Mouse (Mus musculus) lung, embryonic 16.5 days (tissue): ENCODE results near the gene Adamtsl4. TPM values are rescaled to one million over a fixed set of nuclear protein-coding genes. Genes with fewer than 3 reads are reported as not detected.

ENCODE experiments used
- ATAC-seq: fragments of 200-750 bp; cut with Nextera tagmentation; 2 replicates; pipeline ENCODE4 v1.8.0; 2017; ENCODE audit warnings: low read depth, mild to moderate bottlenecking, moderate library complexity
- H3K27ac ChIP-seq: fragments of 300-500 bp; sonication (generic); 2 replicates; pipeline ENCODE4 v1.5.1; 2014; ENCODE audit warnings: mild to moderate bottlenecking, control low read depth, low read length
- H3K27me3 ChIP-seq: fragments of 300-500 bp; sonication (generic); 2 replicates; pipeline ENCODE4 v1.6.1; 2014; ENCODE audit warnings: low read depth, low read length, mixed read lengths; ENCODE audit not compliant: control insufficient read depth, insufficient read depth
- H3K36me3 ChIP-seq: fragments of 300-500 bp; sonication (generic); 2 replicates; pipeline ENCODE4 v1.6.1; 2014; ENCODE audit warnings: low read length; ENCODE audit not compliant: control insufficient read depth, insufficient read depth
- H3K4me1 ChIP-seq: fragments of 300-500 bp; sonication (generic); replicated peaks from 2 replicates; pipeline ENCODE4 v1.6.1; 2014; ENCODE audit warnings: low read length, mixed read lengths; ENCODE audit not compliant: control insufficient read depth, insufficient read depth
- H3K4me2 ChIP-seq: fragments of 300-500 bp; sonication (generic); 2 replicates; pipeline ENCODE4 v1.6.1; 2014; ENCODE audit warnings: low read depth, low read length, control low read depth
- H3K4me3 ChIP-seq: fragments of 300-500 bp; sonication (generic); 2 replicates; pipeline ENCODE4 v1.5.1; 2014; ENCODE audit warnings: mild to moderate bottlenecking, low read length, control low read depth
- H3K9ac ChIP-seq: fragments of 300-500 bp; sonication (generic); 2 replicates; pipeline ENCODE4 v1.6.1; 2014; ENCODE audit warnings: low read length, control low read depth
- H3K9me3 ChIP-seq: fragments of 300-500 bp; sonication (generic); 2 replicates; pipeline ENCODE4 v1.6.1; 2016; ENCODE audit warnings: low read length; ENCODE audit not compliant: control insufficient read depth
- WGBS: fragments of 180-500 bp; shearing (Covaris S2); extraction: QIAGEN DNeasy Blood & Tissue Kit; methylation state at CpG from one replicate; pipeline ENCODE4 v1.1.7; 2014; 5-methylcytosine and 5-hydroxymethylcytosine counted together
- polyA plus RNA-seq: library from polyadenylated mRNA; unstranded; fragments of >200 nt; fragmentation: Nextera tagmentation; extraction: Ambion mirVana; gene quantifications from 2 replicates; pipeline ENCODE4 v1.2.1, GENCODE M21; 2015

Adamtsl4 gene
- polyA plus RNA-seq, 1 experiment from 2014 or later, result 5.5 TPM

DNA sequence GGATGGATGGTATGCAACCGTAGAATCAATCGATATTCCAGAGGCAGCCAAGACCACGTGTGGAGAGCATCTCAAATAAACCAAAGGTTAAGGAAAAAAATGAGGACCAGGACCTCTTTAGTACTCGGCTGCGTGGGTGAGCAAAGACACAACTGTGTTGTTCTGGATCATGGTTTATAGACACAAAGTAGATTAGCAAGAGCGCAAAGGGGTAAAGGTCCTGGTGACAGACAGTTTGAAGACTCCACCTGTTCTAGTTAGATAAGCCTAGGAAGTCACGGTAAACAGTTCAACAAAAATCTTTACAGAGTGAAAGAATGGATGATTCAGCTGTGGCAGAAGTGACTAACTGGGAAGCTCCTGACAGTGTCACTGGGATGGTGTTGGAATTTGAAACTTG is 44.6 kb downstream of the Adamtsl4 start:
- no peak overlapping the region for H3K9ac ChIP-seq
- no peak overlapping the region for H3K4me3 ChIP-seq
- H3K4me2 ChIP-seq, result no peak overlapping the region
- WGBS, result 67% methylated on average over 7 of the region's 7 CpGs
- no peak for ATAC-seq
- no peaks in the 10 kb centered on the region for H3K27me3 ChIP-seq
- no peak overlapping the region for H3K27ac ChIP-seq
- H3K36me3 ChIP-seq, result no peaks in the 10 kb centered on the region
- H3K9me3 ChIP-seq, result no peaks in the 10 kb centered on the region
- H3K4me1 ChIP-seq, result no peaks in the 10 kb centered on the region

- H3K36me3 ChIP-seq, result peaks cover 7% of the 10 kb centered on the region; the same call in 1 of the 2 replicates
- no peak overlapping the region for H3K27ac ChIP-seq
- no peak overlapping the region for H3K9ac ChIP-seq
- ATAC-seq, result no peak
- no peaks in the 10 kb centered on the region for H3K9me3 ChIP-seq
- no peaks in the 10 kb centered on the region for H3K4me1 ChIP-seq
- no peaks in the 10 kb centered on the region for H3K27me3 ChIP-seq
- no peak overlapping the region for H3K4me2 ChIP-seq
- H3K4me3 ChIP-seq, result no peak overlapping the region
- WGBS, result 89% methylated on average over 1 of the region's 1 CpGs
Observed at GRCm38 (mm10) chr3:95639694-95640093, 48.0 kb downstream of the Adamtsl4 start.

DNA sequence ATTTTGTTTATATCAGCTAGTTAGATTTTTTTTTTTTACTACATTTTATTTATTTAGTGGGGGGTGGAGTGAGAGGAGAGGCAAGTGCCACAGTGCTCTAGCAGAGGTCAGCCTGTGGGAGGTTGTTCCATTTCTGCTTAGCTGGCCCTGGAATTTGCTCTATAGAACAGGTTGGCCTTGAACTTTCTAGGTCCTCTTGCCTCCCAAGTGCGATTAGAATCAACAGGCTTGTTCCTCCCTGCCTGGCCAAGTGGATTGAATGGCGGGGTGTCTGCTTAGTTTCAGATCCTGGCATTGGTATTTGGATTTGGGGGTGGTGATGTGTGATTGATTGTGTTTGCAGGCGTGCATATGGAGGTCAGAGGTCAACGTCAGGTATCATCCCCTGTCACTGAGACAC is 51.6 kb downstream of the Adamtsl4 start:
- no peak overlapping the region for H3K9ac ChIP-seq
- ATAC-seq, result no peak
- H3K9me3 ChIP-seq, result no peaks in the 10 kb centered on the region
- H3K4me1 ChIP-seq, result no peaks in the 10 kb centered on the region
- peaks cover 19% of the 10 kb centered on the region for H3K36me3 ChIP-seq
- no peak overlapping the region for H3K4me3 ChIP-seq
- H3K27ac ChIP-seq, result no peak overlapping the region
- WGBS, result 61% methylated on average over 4 of the region's 4 CpGs
- no peaks in the 10 kb centered on the region for H3K27me3 ChIP-seq
- H3K4me2 ChIP-seq, result no peak overlapping the region

GRCm38 (mm10) chr3:95635636-95636035 is 52.1 kb downstream of the Adamtsl4 start:
- Histone ChIP-seq H3K9ac (no peak overlapping the region), H3K4me2 (no peak overlapping the region), H3K9me3 (no peaks in the 10 kb centered on the region), H3K36me3 (peaks cover 23% of the 10 kb centered on the region), H3K4me1 (no peaks in the 10 kb centered on the region), H3K27ac (no peak overlapping the region), H3K4me3 (no peak overlapping the region), H3K27me3 (no peaks in the 10 kb centered on the region)
- no peak for ATAC-seq
- 67% methylated on average over 4 of the region's 4 CpGs for WGBS

DNA sequence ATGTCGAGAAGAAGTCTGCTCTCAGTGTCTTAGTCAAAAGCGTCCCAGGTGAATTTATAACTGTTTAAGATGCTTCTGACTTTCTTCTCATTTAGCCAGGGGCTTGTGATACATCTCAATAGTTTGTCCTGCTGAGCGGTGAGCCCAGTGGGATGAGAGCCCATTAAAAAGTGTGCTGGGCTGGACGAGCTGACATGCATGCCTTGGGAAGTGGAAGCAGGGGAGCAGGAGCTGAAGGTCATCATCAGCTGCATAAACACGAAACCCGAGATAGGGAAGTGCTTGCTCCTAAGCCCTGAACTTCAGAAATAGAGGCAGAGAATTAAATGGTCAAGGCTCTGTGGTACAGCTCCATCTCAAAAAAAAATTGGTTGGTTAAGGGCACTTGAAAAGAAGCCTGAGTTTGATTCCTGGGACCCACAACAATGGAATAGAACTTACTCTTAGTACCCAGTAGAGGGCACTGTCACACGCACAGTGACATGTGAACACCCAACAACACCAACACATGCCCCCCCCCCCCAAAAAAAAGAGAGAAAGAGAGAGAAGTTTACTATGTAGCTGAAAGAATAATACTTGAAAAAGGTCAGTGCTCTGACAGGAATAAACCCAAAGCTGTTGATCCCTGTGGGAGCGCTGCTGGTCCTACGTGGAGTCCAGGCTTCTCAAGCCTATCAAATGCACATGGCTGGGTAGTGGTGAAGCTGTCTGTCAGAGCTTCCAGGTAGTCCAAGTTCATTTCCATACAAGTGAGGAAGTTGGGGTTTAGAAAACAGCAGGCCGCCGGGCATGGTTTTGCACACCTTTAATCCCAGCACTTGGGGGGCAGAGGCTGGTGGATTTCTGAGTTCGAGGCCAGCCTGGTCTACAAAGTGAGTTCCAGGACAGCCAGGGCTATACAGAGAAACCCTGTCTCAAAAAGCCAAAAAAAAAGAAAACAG is 54.8 kb downstream of the Adamtsl4 start:
- H3K9ac ChIP-seq, result no peak overlapping the region
- H3K4me3 ChIP-seq, result no peak overlapping the region
- no peaks in the 10 kb centered on the region for H3K9me3 ChIP-seq
- peaks cover 43% of the 10 kb centered on the region for H3K36me3 ChIP-seq
- H3K27me3 ChIP-seq, result no peaks in the 10 kb centered on the region
- no peak overlapping the region for H3K4me2 ChIP-seq
- ATAC-seq, result peak; percentile 47; the same call in 1 of the 2 replicates
- 67% methylated on average over 12 of the region's 12 CpGs for WGBS
- H3K4me1 ChIP-seq, result no peaks in the 10 kb centered on the region
- H3K27ac ChIP-seq, result no peak overlapping the region

GRCm38 (mm10) chr3:95631304-95631703 is 56.4 kb downstream of the Adamtsl4 start:
- Histone ChIP-seq H3K4me3 (no peak overlapping the region), H3K27ac (no peak overlapping the region), H3K4me1 (peaks cover 2% of the 10 kb centered on the region), H3K9me3 (no peaks in the 10 kb centered on the region), H3K9ac (no peak overlapping the region), H3K27me3 (no peaks in the 10 kb centered on the region), H3K4me2 (no peak overlapping the region), H3K36me3 (peaks cover 52% of the 10 kb centered on the region)
- no peak for ATAC-seq
- 59% methylated on average over 6 of the region's 6 CpGs for WGBS

DNA sequence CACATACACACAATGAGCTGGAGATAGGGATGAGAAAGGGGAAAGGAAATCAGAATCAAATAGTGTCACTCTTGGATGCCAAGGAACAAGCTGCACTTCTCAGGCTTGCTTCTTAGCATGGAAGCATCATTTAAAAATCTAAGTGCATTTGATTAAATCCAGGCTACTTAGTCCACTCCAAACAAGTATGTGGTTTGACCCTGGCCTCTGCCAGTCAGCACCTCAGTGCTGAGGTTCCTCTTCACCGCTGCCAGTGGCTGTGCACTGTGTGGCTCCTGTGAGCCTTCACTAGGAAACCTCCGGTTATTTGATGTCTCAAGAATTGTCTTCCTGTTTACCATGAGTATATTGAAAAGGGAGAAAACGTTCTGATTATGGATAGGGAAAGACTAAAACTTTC is 56.9 kb downstream of the Adamtsl4 start:
- ATAC-seq, result no peak
- WGBS, result 76% methylated on average over 3 of the region's 3 CpGs

GRCm38 (mm10) chr3:95629755-95630154 is 58.0 kb downstream of the Adamtsl4 start:
- Histone ChIP-seq H3K4me2 (no peak overlapping the region), H3K9ac (no peak overlapping the region), H3K4me3 (no peak overlapping the region), H3K27me3 (no peaks in the 10 kb centered on the region), H3K4me1 (peaks cover 9% of the 10 kb centered on the region), H3K9me3 (no peaks in the 10 kb centered on the region), H3K27ac (no peak overlapping the region), H3K36me3 (peaks cover 46% of the 10 kb centered on the region)
- ATAC-seq, result no peak
- 73% methylated on average over 4 of the region's 4 CpGs for WGBS

More for the DNA sequence above, 56.9 kb downstream of the Adamtsl4 start:
- Histone ChIP-seq H3K4me3 (no peak overlapping the region), H3K4me1 (peaks cover 7% of the 10 kb centered on the region), H3K4me2 (no peak overlapping the region), H3K9me3 (no peaks in the 10 kb centered on the region), H3K9ac (no peak overlapping the region), H3K27ac (no peak overlapping the region), H3K36me3 (peaks cover 52% of the 10 kb centered on the region), H3K27me3 (no peaks in the 10 kb centered on the region)

- no peak for ATAC-seq
- H3K27ac ChIP-seq, result no peak overlapping the region
- H3K4me2 ChIP-seq, result no peak overlapping the region
- no peak overlapping the region for H3K9ac ChIP-seq
- no peaks in the 10 kb centered on the region for H3K9me3 ChIP-seq
- H3K4me3 ChIP-seq, result no peak overlapping the region
- no peaks in the 10 kb centered on the region for H3K27me3 ChIP-seq
- WGBS, result 77% methylated on average over 5 of the region's 5 CpGs
- H3K4me1 ChIP-seq, result peaks cover 9% of the 10 kb centered on the region
- peaks cover 36% of the 10 kb centered on the region for H3K36me3 ChIP-seq
Observed at GRCm38 (mm10) chr3:95627763-95628162, 60.0 kb downstream of the Adamtsl4 start.
